Mouse (Mus musculus) midbrain, embryonic 16.5 days (tissue): ENCODE results near the gene Cd163l1. TPM values are rescaled to one million over a fixed set of nuclear protein-coding genes. Genes with fewer than 3 reads are reported as not detected.

Experiments used
- ATAC-seq: fragments of 200-750 bp; cut with Nextera tagmentation; 2 replicates; pipeline ENCODE4 v1.8.0; 2017; ENCODE audit warnings: moderate TSS enrichment
- H3K27ac ChIP-seq: fragments of 300-500 bp; sonication (generic); 2 replicates; pipeline ENCODE4 v1.5.1; 2014; ENCODE audit warnings: mild to moderate bottlenecking, low read length, mixed read lengths
- H3K27me3 ChIP-seq: fragments of 300-500 bp; sonication (generic); 2 replicates; pipeline ENCODE4 v1.6.1; 2014; ENCODE audit warnings: low read depth, low read length, mixed read lengths; ENCODE audit not compliant: control insufficient read depth, insufficient read depth
- H3K36me3 ChIP-seq: fragments of 300-500 bp; sonication (generic); 2 replicates; pipeline ENCODE4 v1.6.1; 2014; ENCODE audit warnings: mild to moderate bottlenecking, low read length, moderate library complexity, mixed read lengths; ENCODE audit not compliant: control insufficient read depth, insufficient read depth
- H3K4me1 ChIP-seq: fragments of 300-500 bp; sonication (generic); 2 replicates; pipeline ENCODE4 v1.6.1; 2014; ENCODE audit warnings: mild to moderate bottlenecking, low read length, mixed read lengths; ENCODE audit not compliant: control insufficient read depth, insufficient read depth
- H3K4me2 ChIP-seq: fragments of 300-500 bp; sonication (generic); 2 replicates; pipeline ENCODE4 v1.6.1; 2014; ENCODE audit warnings: mild to moderate bottlenecking, low read length, mixed read lengths
- H3K4me3 ChIP-seq: fragments of 300-500 bp; sonication (generic); 2 replicates; pipeline ENCODE4 v1.5.1; 2014; ENCODE audit warnings: low read depth, mild to moderate bottlenecking, low read length, moderate library complexity, mixed read lengths
- H3K9ac ChIP-seq: fragments of 300-500 bp; sonication (generic); 2 replicates; pipeline ENCODE4 v1.6.1; 2014; ENCODE audit warnings: low read depth, low read length, mixed read lengths
- H3K9me3 ChIP-seq: fragments of 300-500 bp; sonication (generic); replicated peaks from 2 replicates; pipeline ENCODE4 v1.6.1; 2014; ENCODE audit warnings: mild to moderate bottlenecking, low read length, mixed read lengths; ENCODE audit not compliant: control insufficient read depth, poor library complexity, severe bottlenecking
- WGBS: fragments of 180-500 bp; shearing (Covaris S2); extraction: QIAGEN DNeasy Blood & Tissue Kit; methylation state at CpG from one replicate; pipeline ENCODE4 v1.1.7; 2014; 5-methylcytosine and 5-hydroxymethylcytosine counted together
- polyA plus RNA-seq: library from polyadenylated mRNA; unstranded; fragments of >200 nt; fragmentation: Nextera tagmentation; extraction: Ambion mirVana; gene quantifications from 2 replicates; pipeline ENCODE4 v1.2.1, GENCODE M21; 2015

The Cd163l1 gene
- polyA plus RNA-seq, 1 experiment from 2014 or later = not detected

DNA sequence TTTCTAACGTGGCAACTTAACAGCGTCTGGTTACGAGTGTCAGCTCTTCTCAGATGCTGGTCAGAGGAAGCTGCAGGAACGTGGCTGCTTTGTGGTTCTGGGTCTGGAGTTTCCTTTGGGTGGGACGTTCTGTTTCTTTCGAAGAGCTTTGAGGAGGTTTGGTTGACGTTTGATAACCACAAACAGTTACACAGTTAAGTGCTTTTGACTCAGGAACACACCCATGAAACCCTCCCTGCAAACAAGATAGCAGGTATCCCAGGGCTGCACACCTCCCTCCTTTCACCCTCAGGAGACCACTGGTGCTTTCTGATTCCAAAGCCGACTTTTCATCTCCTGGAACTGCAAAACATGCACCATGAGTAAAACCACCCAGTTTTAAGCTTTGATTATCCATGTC is 9.9 kb upstream of the Cd163l1 start:
- Histone ChIP-seq H3K4me3 (no peak overlapping the region), H3K4me2 (no peak overlapping the region), H3K9ac (no peak overlapping the region), H3K36me3 (no peaks in the 10 kb centered on the region), H3K27ac (no peak overlapping the region), H3K4me1 (no peaks in the 10 kb centered on the region), H3K9me3 (no peaks in the 10 kb centered on the region), H3K27me3 (no peaks in the 10 kb centered on the region)
- 79% methylated on average over 8 of the region's 8 CpGs for WGBS
- ATAC-seq = no peak

DNA sequence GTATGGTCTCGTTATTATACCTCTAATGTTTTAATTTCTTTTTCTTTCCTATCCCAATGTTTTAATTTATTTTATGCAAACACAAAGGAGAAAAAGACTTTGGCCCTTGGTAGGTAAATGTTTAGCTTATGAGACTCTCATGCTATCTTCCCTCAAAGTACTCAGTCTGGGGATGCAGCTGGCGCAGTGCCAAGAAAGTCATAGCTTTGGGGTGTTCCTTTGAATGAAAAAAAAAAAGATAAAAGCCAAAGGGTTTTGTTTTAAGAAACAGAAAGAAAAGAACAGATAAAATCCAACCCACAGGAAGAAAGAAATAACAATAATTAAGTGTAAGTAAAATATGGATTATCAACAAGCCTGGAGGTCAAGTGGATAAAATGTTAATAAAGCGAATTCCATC is 9.4 kb upstream of the Cd163l1 start:
- H3K36me3 ChIP-seq = no peaks in the 10 kb centered on the region
- no peaks in the 10 kb centered on the region for H3K9me3 ChIP-seq
- no peak overlapping the region for H3K4me3 ChIP-seq
- H3K27ac ChIP-seq = no peak overlapping the region
- no peaks in the 10 kb centered on the region for H3K4me1 ChIP-seq
- H3K4me2 ChIP-seq = no peak overlapping the region
- no peak overlapping the region for H3K9ac ChIP-seq
- 82% methylated on average over 3 of the region's 3 CpGs for WGBS
- ATAC-seq = no peak
- H3K27me3 ChIP-seq = no peaks in the 10 kb centered on the region

DNA sequence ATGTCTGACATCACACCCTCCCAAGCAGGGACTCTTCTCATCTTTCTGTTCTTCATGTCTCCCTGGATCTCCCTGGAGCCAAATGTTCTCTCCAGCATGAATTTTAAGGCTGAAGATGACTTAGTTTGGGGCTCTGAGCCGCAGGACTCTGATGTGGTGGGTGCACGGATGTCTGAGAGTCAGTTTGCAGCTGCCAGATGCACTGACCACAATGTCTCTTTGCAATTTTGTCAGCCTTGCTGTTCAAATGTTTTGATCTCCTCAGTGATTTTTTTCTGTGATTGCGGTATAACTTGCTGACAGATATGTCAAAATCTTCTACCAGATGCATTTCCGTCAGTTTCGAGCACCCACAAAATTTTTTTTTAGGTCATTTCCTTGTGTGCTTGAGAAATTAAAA is 4.2 kb upstream of the Cd163l1 start:
- WGBS = 82% methylated on average over 5 of the region's 5 CpGs
- H3K9ac ChIP-seq = no peak overlapping the region

DNA sequence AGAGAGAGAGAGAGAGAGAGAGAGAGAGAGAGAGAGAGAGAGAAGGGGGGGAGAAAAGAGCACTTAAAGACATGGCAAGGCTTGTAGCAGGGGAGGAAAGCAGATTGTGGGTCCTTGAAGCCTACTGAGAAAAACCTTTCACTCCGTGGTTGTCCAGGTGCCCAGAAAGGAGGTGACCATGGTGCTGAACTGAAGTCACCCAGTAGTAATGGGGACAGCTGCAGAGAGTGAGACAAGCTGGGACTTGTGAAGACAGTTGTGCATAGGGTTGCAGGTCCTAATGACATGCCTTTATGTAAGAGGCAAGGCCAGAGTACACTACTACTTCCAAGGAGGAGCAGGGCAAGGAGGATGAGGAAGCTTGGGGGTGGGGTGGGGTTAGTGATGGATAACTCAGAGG is 1.2 kb downstream of the Cd163l1 start:
- no peak for ATAC-seq
- H3K4me3 ChIP-seq = no peak overlapping the region
- no peaks in the 10 kb centered on the region for H3K9me3 ChIP-seq
- WGBS = 15% methylated on average over 1 of the region's 1 CpGs
- H3K27me3 ChIP-seq = no peaks in the 10 kb centered on the region
- no peaks in the 10 kb centered on the region for H3K4me1 ChIP-seq
- no peaks in the 10 kb centered on the region for H3K36me3 ChIP-seq
- no peak overlapping the region for H3K4me2 ChIP-seq
- no peak overlapping the region for H3K9ac ChIP-seq
- H3K27ac ChIP-seq = no peak overlapping the region

More for the DNA sequence above, 4.2 kb upstream of the Cd163l1 start:
- no peak overlapping the region for H3K27ac ChIP-seq
- no peaks in the 10 kb centered on the region for H3K9me3 ChIP-seq
- H3K4me3 ChIP-seq = no peak overlapping the region
- ATAC-seq = no peak
- H3K4me1 ChIP-seq = no peaks in the 10 kb centered on the region
- no peaks in the 10 kb centered on the region for H3K36me3 ChIP-seq
- H3K27me3 ChIP-seq = no peaks in the 10 kb centered on the region
- no peak overlapping the region for H3K4me2 ChIP-seq

DNA sequence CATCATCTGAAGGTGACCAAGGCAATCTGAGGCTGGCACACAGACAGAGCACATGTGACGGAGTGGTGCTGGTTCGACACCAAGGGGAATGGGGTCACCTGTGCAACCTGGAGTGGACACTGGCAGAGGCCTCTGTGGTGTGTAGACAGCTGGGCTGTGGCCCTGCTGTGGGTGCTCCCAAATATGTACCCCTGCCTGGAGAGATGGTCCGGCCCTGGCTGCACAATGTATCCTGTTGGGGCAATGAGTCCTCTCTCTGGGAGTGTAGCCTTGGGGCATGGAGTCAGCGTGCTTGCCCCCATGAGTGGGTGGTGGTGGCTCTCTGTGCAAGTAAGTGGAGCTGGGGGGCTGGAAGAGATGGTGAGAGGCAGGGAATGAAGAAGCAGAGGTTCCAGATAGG is 2.3 kb downstream of the Cd163l1 start:
- Histone ChIP-seq H3K27ac (no peak overlapping the region), H3K4me2 (no peak overlapping the region), H3K4me3 (no peak overlapping the region), H3K36me3 (no peaks in the 10 kb centered on the region), H3K4me1 (no peaks in the 10 kb centered on the region), H3K9me3 (no peaks in the 10 kb centered on the region), H3K9ac (no peak overlapping the region), H3K27me3 (no peaks in the 10 kb centered on the region)
- ATAC-seq = no peak
- WGBS = 83% methylated on average over 4 of the region's 4 CpGs

DNA sequence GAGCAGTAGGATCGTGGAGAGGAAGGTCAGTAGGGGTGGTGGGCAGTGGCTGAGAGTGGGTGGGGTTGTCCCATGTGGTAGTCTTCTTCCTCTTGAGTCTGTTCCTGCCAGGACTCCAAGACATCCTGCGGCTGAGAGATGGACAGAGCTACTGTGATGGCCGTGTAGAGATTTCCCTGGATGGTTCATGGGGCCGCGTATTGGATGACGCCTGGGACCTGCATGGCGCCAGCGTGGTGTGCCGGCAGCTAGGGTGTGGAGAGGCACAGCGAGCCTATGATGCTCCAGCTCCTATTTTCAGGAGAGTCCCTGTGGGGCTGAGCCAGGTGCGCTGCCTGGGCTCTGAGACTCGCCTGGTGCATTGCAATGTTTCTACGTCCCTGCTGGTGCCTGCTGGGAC is 6.1 kb downstream of the Cd163l1 start:
- Histone ChIP-seq H3K36me3 (no peaks in the 10 kb centered on the region), H3K27ac (no peak overlapping the region), H3K9ac (no peak overlapping the region), H3K4me2 (no peak overlapping the region), H3K27me3 (no peaks in the 10 kb centered on the region), H3K9me3 (no peaks in the 10 kb centered on the region), H3K4me1 (no peaks in the 10 kb centered on the region), H3K4me3 (no peak overlapping the region)
- 88% methylated on average over 13 of the region's 13 CpGs for WGBS
- ATAC-seq = no peak

DNA sequence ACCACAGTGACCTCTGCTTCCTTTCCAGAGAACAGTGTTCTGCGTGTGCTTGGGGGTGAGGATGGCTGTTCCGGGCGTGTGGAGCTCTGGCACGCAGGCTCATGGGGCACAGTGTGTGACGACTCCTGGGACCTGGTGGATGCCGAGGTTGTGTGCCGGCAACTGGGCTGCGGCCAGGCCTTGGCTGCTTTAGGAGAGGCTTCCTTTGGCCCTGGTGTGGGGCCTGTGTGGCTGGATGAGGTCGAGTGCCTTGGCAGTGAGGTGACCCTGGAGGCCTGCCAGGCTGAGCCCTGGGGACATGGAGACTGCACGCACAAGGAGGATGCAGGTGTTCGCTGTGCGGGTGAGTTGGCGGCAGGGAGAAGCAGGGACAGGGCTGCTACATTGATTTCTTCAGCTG is 10.4 kb downstream of the Cd163l1 start:
- H3K4me3 ChIP-seq = no peak overlapping the region
- no peaks in the 10 kb centered on the region for H3K27me3 ChIP-seq
- no peak overlapping the region for H3K27ac ChIP-seq
- no peak overlapping the region for H3K4me2 ChIP-seq
- H3K9ac ChIP-seq = no peak overlapping the region
- ATAC-seq = no peak
- no peaks in the 10 kb centered on the region for H3K4me1 ChIP-seq
- H3K36me3 ChIP-seq = no peaks in the 10 kb centered on the region
- H3K9me3 ChIP-seq = no peaks in the 10 kb centered on the region
- WGBS = 87% methylated on average over 13 of the region's 13 CpGs

DNA sequence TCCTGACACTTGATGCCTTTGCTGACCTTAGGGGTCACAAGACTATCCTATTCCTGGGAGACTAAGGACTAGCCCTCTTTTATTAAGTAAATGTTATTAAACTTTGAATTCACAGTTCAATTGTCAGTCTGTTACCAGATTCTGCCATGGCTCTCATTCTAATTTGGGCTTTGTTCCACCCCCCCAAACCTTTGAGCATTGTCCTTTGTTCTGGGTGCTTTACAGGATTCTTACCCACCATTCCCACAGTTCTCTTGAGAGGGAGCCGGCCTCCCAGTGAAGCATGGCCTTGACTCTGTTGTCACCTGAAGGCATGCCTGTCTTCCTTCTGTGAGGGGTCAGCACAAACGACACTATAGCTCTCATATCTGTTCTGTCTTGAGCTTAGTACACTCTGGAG is 13.0 kb downstream of the Cd163l1 start:
- no peak for ATAC-seq
- 62% methylated on average over 2 of the region's 2 CpGs for WGBS

DNA sequence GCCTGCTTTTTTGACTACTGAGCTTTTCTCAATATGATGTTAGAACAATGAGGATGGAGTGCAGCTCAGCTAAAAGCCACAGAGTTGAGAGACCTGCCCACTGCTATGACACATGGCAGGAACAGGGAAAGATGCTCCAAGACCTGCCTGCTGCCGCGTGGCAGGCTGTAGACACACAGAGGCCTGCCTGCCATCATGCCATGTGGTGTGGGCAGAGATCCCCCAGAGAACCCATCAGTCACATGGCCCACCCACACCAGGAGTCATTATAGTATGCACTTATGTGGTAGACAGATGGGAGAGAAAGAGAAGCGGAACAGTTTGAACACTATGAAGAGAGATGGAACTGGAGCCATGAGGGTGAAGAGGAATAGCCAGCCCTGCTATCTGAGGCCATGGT is 15.6 kb downstream of the Cd163l1 start:
- no peaks in the 10 kb centered on the region for H3K9me3 ChIP-seq
- H3K27me3 ChIP-seq = no peaks in the 10 kb centered on the region
- no peaks in the 10 kb centered on the region for H3K4me1 ChIP-seq
- H3K4me3 ChIP-seq = no peak overlapping the region
- no peak overlapping the region for H3K27ac ChIP-seq
- no peak overlapping the region for H3K4me2 ChIP-seq
- H3K36me3 ChIP-seq = no peaks in the 10 kb centered on the region
- no peak overlapping the region for H3K9ac ChIP-seq
- no peak for ATAC-seq
- 89% methylated on average over 3 of the region's 3 CpGs for WGBS

More for the DNA sequence above, 13.0 kb downstream of the Cd163l1 start:
- H3K9ac ChIP-seq = no peak overlapping the region
- no peaks in the 10 kb centered on the region for H3K36me3 ChIP-seq
- H3K27ac ChIP-seq = no peak overlapping the region
- no peaks in the 10 kb centered on the region for H3K4me1 ChIP-seq
- no peak overlapping the region for H3K4me2 ChIP-seq
- H3K27me3 ChIP-seq = no peaks in the 10 kb centered on the region
- H3K9me3 ChIP-seq = no peaks in the 10 kb centered on the region
- no peak overlapping the region for H3K4me3 ChIP-seq

DNA sequence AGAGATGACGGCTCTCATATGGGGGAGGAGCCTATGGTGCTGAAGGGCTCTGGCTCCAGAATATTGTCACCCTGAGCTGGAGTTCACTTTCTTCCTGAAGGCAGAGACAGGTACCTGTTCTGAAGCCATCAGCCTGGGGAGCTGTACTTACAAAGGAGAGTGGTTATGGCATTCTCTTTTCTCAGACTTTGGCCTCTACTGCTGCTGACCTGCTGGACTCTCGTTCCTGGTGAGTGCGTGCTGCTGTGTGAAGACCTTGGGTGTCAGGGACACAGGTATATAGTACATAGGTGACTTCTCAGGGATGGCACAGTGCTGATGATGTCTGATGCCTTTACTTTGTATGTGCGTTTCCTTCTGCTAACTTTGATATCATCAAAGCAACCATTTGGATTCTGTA is 29.1 kb downstream of the Cd163l1 start, which contains the start of gene 5830411N06Rik:
5830411N06Rik (plus strand) TSS at position 69 of the 400 bp plus-strand sequence.
- H3K4me2 ChIP-seq = no peak within 1 kb of the TSS
- no peak within 1 kb of the TSS for H3K4me3 ChIP-seq
- H3K9ac ChIP-seq = no peak within 1 kb of the TSS
- 83% methylated on average over 4 of the region's 4 CpGs for WGBS
- no peak within 1 kb of the TSS for H3K27ac ChIP-seq
- no peaks in the 10 kb centered on the region for H3K4me1 ChIP-seq
- no peaks in the 10 kb centered on the region for H3K27me3 ChIP-seq
- no peak for ATAC-seq
- no peaks in the 10 kb centered on the region for H3K36me3 ChIP-seq
- H3K9me3 ChIP-seq = no peaks in the 10 kb centered on the region
